Mouse (Mus musculus) heart, embryonic 14.5 days (tissue): ENCODE results near the gene Tmbim1. TPM values are rescaled to one million over a fixed set of nuclear protein-coding genes. Genes with fewer than 3 reads are reported as not detected.
A peak's percentile ranks its signal among the peaks of the same experiment; 100 is the strongest.

Source experiments
- ATAC-seq: fragments of 200-750 bp; cut with Nextera tagmentation; 2 replicates; pipeline ENCODE4 v1.8.0; 2017; ENCODE audit warnings: low read depth, moderate TSS enrichment; ENCODE audit not compliant: insufficient number of reproducible peaks, insufficient read depth, low FRiP score
- H3K27ac ChIP-seq, 2 experiments: fragments of 200-500 bp in 1 of 2; fragments of 300-500 bp in 1 of 2; sonication (generic) in 1 of 2; replicated peaks in 1 of 2; 2 replicates each; pipeline ENCODE4 v1.5.1; 2012 to 2014; ENCODE audit warnings: low read depth in 2 of 2, low read length in 2 of 2, control low read depth in 1 of 2, mild to moderate bottlenecking in 1 of 2, mixed read lengths in 1 of 2; ENCODE audit not compliant: control insufficient read depth in 1 of 2, insufficient read depth in 1 of 2
- H3K27me3 ChIP-seq: fragments of 300-500 bp; sonication (generic); 2 replicates; pipeline ENCODE4 v1.6.1; 2014; ENCODE audit warnings: mild to moderate bottlenecking, low read length, control low read depth; ENCODE audit not compliant: control insufficient read depth, insufficient read depth
- H3K36me3 ChIP-seq: fragments of 300-500 bp; sonication (generic); 2 replicates; pipeline ENCODE4 v1.6.1; 2014; ENCODE audit warnings: mild to moderate bottlenecking, control low read depth, low read length, mixed read lengths; ENCODE audit not compliant: control insufficient read depth, insufficient read depth
- H3K4me1 ChIP-seq, 2 experiments: fragments of 200-500 bp in 1 of 2; fragments of 300-500 bp in 1 of 2; sonication (generic) in 1 of 2; 2 replicates each; pipeline ENCODE4 v1.6.1; 2012 to 2014; ENCODE audit warnings: low read length in 2 of 2, control low read depth in 1 of 2, mixed read lengths in 1 of 2; ENCODE audit not compliant: control insufficient read depth in 2 of 2, insufficient read depth in 2 of 2
- H3K4me2 ChIP-seq: fragments of 300-500 bp; sonication (generic); 2 replicates; pipeline ENCODE4 v1.6.1; 2014; ENCODE audit warnings: mild to moderate bottlenecking, low read length
- H3K4me3 ChIP-seq, 2 experiments: fragments of 200-500 bp in 1 of 2; fragments of 300-500 bp in 1 of 2; sonication (generic) in 1 of 2; 2 replicates each; pipeline ENCODE4 v1.5.1; 2012 to 2014; ENCODE audit warnings: low read length in 2 of 2, mild to moderate bottlenecking in 2 of 2, control low read depth in 1 of 2, low read depth in 1 of 2, moderate library complexity in 1 of 2; ENCODE audit not compliant: control insufficient read depth in 1 of 2, insufficient read depth in 1 of 2
- H3K9ac ChIP-seq: fragments of 300-500 bp; sonication (generic); 2 replicates; pipeline ENCODE4 v1.6.1; 2014; ENCODE audit warnings: mild to moderate bottlenecking, low read length
- H3K9me3 ChIP-seq: fragments of 300-500 bp; sonication (generic); 2 replicates; pipeline ENCODE4 v1.6.1; 2016; ENCODE audit warnings: low read length, control low read depth; ENCODE audit not compliant: control insufficient read depth
- WGBS: fragments of 180-500 bp; shearing (Covaris S2); extraction: QIAGEN DNeasy Blood & Tissue Kit; methylation state at CpG from one replicate; pipeline ENCODE4 v1.1.7; 2014; 5-methylcytosine and 5-hydroxymethylcytosine counted together
- polyA plus RNA-seq: library from polyadenylated mRNA; unstranded; fragments of >200 nt; fragmentation: Nextera tagmentation; extraction: Ambion mirVana; gene quantifications from 2 replicates; pipeline ENCODE4 v1.2.1, GENCODE M21; 2014

The Tmbim1 gene
- polyA plus RNA-seq = 39.1 and 40.5 TPM in 2 replicates

- ATAC-seq = no peak
- WGBS = 100% methylated on average over 2 of the region's 2 CpGs
- Histone ChIP-seq H3K4me2 (peak within 1 kb of the TSS; percentile 80), H3K36me3 (peaks cover 13% of the 10 kb centered on the region; the same call in 1 of the 2 replicates), H3K27me3 (no peaks in the 10 kb centered on the region), H3K9ac (peak within 1 kb of the TSS; percentile 92), H3K27ac (peak within 1 kb of the TSS; percentile 85 to 91), H3K9me3 (no peaks in the 10 kb centered on the region), H3K4me3 (peak within 1 kb of the TSS; percentile 74 to 95), H3K4me1 (peaks cover 17 to 50% of the 10 kb centered on the region in 2 experiments)
Measured at GRCm38 (mm10) chr1:74305522-74305921, at the start of gene Tmbim1. Tmbim1 (minus strand) TSS chr1:74305622.

DNA sequence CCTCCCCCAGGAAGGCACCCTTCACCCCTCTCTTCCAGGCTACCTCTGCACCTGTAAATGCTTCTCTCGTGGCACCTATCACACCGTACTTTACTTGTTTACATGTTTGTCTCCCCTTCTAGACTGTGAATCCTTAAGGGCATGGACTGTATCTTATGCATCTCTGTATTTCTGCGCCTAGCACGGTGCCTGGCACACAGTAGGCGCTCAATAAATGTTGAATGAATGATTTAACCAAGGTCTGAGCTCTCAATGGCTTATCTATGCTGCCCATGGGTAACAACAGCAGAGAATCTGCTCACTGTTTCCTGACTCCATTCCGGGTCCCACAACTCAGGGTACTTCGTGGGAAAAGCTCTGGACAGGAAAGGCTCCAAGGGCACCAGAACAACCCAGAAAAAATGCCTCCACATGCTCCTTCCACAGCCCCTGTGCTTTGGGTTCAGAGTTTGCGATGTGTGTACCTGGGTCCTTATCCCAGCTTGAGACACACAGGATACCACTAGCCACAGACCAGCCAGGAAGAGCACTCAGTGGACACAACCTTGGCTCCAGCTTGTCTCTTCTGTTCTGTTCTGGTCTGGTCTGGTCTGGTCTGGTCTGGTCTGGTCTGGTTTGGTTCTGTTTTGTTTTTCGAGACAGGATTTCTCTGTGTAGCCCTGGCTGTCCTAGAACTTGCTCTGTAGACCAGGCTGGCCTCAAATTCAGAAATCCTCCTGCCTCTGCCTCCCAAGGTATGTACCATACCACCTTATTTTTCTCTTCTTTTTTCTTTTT, 48.2 kb upstream of the Tmbim1 start:
- no peak overlapping the region for H3K27ac ChIP-seq

GRCm38 (mm10) chr1:74352532-74353096, 47.2 kb upstream of the Tmbim1 start:
- H3K9ac ChIP-seq = no peak overlapping the region
- H3K9me3 ChIP-seq = no peaks in the 10 kb centered on the region
- peaks cover 49% of the 10 kb centered on the region for H3K36me3 ChIP-seq
- H3K27me3 ChIP-seq = no peaks in the 10 kb centered on the region
- H3K4me3 ChIP-seq = no peak overlapping the region
- H3K27ac ChIP-seq = peak overlapping the region; percentile 34 to 55; a peak in 3 of 4 replicates
- H3K4me2 ChIP-seq = no peak overlapping the region
- peak; percentile 40 for ATAC-seq
- peaks cover 2% of the 10 kb centered on the region in 2 experiments; a peak in 2 of 4 replicates for H3K4me1 ChIP-seq
- 48% methylated on average over 5 of the region's 5 CpGs for WGBS

More for the DNA sequence above, 48.2 kb upstream of the Tmbim1 start:
- no peaks in the 10 kb centered on the region for H3K27me3 ChIP-seq
- WGBS = 83% methylated on average over 9 of the region's 9 CpGs
- H3K9me3 ChIP-seq = no peaks in the 10 kb centered on the region
- no peak for ATAC-seq
- peaks cover 2% of the 10 kb centered on the region in 2 experiments; a peak in 2 of 4 replicates for H3K4me1 ChIP-seq
- peaks cover 44% of the 10 kb centered on the region for H3K36me3 ChIP-seq
- no peak overlapping the region for H3K4me3 ChIP-seq
- no peak overlapping the region for H3K4me2 ChIP-seq
- H3K9ac ChIP-seq = no peak overlapping the region

DNA sequence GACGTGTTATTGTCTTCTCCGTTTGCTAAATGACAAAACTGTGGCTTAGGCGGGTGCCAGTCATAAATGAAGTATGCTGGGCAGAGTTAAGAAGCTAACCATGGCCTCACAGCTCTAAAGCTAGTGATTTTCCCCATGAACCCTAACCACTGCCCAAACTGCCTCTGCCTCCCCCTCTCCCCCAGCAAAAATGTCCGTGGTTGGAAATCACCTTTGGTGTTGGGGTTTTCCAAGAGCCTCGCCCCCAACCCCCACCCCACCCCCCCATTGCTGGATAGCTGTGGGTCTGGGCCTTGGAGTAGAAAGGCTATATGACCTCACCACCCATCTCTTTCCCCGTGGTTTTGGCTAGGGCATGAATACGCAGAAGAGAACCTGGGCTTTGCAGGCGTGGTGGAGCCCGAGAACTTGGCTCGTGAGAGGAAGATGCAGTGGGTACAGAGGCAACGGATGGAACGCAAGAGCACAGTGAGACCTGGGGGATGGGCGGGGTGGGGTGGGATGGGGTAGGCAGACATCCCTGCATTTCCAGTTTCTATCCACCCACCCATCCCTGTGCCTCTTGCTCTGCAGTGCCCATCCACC, 45.9 kb upstream of the Tmbim1 start:
- Histone ChIP-seq H3K4me3 (no peak overlapping the region), H3K9me3 (no peaks in the 10 kb centered on the region), H3K4me2 (no peak overlapping the region), H3K4me1 (peaks cover 2% of the 10 kb centered on the region in 2 experiments; a peak in 2 of 4 replicates), H3K27me3 (no peaks in the 10 kb centered on the region), H3K27ac (no peak overlapping the region), H3K36me3 (peaks cover 52% of the 10 kb centered on the region), H3K9ac (no peak overlapping the region)
- WGBS = 90% methylated on average over 13 of the region's 13 CpGs
- no peak for ATAC-seq

DNA sequence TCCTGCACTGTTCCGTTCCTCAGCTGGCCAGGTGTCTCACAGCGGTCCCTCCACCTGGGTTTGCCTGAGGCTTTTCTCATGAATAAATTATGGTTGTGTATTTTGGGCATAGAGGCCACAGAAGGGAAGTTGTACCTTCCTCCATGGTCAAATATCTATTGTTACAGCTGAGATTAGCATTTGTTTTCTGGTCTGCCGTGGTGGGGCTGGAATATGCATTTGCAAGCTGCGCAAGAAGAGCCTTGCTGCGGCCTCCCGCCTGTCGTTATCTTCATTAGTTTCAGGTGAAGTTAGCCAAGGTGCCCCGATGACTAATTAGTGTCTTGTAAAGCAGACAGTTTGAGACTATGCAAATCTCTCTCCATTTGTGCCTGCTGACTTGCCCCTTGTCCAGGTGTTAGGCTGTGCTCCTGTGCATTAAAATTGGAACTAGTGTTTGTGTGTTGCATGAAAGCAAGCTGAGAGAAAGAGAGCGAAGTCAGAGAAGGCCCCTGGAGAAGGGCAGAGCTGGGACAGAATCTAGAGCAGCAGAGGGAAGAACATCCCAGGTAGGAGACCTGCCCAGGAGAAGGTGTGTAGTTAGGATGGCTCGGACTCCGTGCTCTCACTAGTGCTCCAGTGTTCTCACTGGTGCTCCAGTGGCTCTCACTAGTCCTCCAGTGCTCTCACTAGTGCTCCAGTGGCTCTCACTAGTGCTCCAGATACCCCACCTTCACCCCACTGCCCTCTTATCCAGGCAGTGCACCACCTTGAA, 38.9 kb upstream of the Tmbim1 start:
- ATAC-seq = no peak
- WGBS = 84% methylated on average over 11 of the region's 11 CpGs
- Histone ChIP-seq H3K4me1 (peaks cover 0 to 6% of the 10 kb centered on the region in 2 experiments; a peak in 3 of 4 replicates), H3K4me3 (no peak overlapping the region), H3K36me3 (peaks cover 14% of the 10 kb centered on the region), H3K27ac (no peak overlapping the region), H3K9ac (no peak overlapping the region), H3K9me3 (no peaks in the 10 kb centered on the region), H3K27me3 (no peaks in the 10 kb centered on the region), H3K4me2 (no peak overlapping the region)

DNA sequence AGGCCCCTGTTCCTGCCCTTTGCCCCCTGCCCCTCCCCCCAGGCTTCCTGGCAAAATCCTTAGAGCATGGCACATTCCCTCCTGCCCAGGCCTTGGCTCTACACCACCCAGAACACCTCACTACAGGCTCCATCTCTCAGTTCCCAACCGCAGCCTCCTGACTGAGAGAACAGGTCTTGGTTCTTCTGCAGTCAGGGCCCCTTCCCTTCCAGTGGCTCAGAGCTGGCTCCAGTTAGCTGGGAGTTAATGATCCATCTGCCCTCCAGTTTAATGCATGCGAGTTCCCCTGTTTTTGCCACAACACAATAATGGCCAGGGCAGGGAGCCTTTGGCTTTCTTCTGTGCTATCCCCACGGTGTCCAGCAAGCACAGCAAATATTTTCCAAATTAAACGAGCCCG, 37.7 kb upstream of the Tmbim1 start:
- Histone ChIP-seq H3K4me3 (no peak overlapping the region), H3K4me1 (peaks cover 1 to 6% of the 10 kb centered on the region in 2 experiments; a peak in 3 of 4 replicates), H3K27ac (no peak overlapping the region), H3K4me2 (no peak overlapping the region), H3K36me3 (peaks cover 5% of the 10 kb centered on the region; the same call in 1 of the 2 replicates), H3K9me3 (no peaks in the 10 kb centered on the region), H3K27me3 (no peaks in the 10 kb centered on the region), H3K9ac (no peak overlapping the region)
- 78% methylated on average over 5 of the region's 5 CpGs for WGBS
- no peak for ATAC-seq

GRCm38 (mm10) chr1:74342308-74342707, 36.9 kb upstream of the Tmbim1 start:
- no peak for ATAC-seq
- peaks cover 6 to 13% of the 10 kb centered on the region in 2 experiments for H3K4me1 ChIP-seq
- no peaks in the 10 kb centered on the region; the same call in 1 of the 2 replicates for H3K36me3 ChIP-seq
- no peaks in the 10 kb centered on the region for H3K9me3 ChIP-seq
- no peak overlapping the region for H3K27ac ChIP-seq
- H3K9ac ChIP-seq = no peak overlapping the region
- WGBS = 85% methylated on average over 1 of the region's 1 CpGs
- H3K4me3 ChIP-seq = no peak overlapping the region
- H3K27me3 ChIP-seq = no peaks in the 10 kb centered on the region
- H3K4me2 ChIP-seq = no peak overlapping the region
